Mouse (Mus musculus) left cerebral cortex, adult 8-10 months (tissue): ENCODE data around the gene Ak7. TPM values are rescaled to one million over a fixed set of nuclear protein-coding genes. Genes with fewer than 3 reads are reported as not detected.

Experiments
- DNase-seq, 2 experiments: peaks; one replicate each; pipeline ENCODE4 v3.0.0; 2022; ENCODE audit warnings: low spot score in 2 of 2
- total RNA-seq, 4 experiments: library from RNA; stranded (reverse); gene quantifications; 2 replicates each; pipeline ENCODE4 v1.2.4; 2022

Ak7 gene
- total RNA-seq, 4 experiments from 2014 or later: 0.81 to 2.0 (median 1.7) TPM

- DNase-seq: no peak
Measured at GRCm38 (mm10) chr12:105786113-105786512, 80.3 kb downstream of the Ak7 start.

GRCm38 (mm10) chr12:105787626-105788025, 81.8 kb downstream of the Ak7 start:
- DNase-seq: no peak

- DNase-seq: no peak
Measured at GRCm38 (mm10) chr12:105789885-105790284, 84.1 kb downstream of the Ak7 start.

GRCm38 (mm10) chr12:105794896-105795295, 89.1 kb downstream of the Ak7 start:
- no peak for DNase-seq

- no peak for DNase-seq
Measured at GRCm38 (mm10) chr12:105798001-105798400, 92.2 kb downstream of the Ak7 start.

- DNase-seq: no peak
Measured at GRCm38 (mm10) chr12:105805790-105806189, 100.0 kb downstream of the Ak7 start.

- no peak for DNase-seq
Measured at GRCm38 (mm10) chr12:105806205-105806604, 100.4 kb downstream of the Ak7 start.

GRCm38 (mm10) chr12:105807416-105807815, 101.6 kb downstream of the Ak7 start:
- no peak for DNase-seq

GRCm38 (mm10) chr12:105808945-105809344, 103.2 kb downstream of the Ak7 start:
- DNase-seq: no peak

- DNase-seq: no peak
Measured at GRCm38 (mm10) chr12:105810608-105811007, 104.8 kb downstream of the Ak7 start.

- DNase-seq: no peak
Measured at GRCm38 (mm10) chr12:105813957-105814356, 108.2 kb downstream of the Ak7 start.

GRCm38 (mm10) chr12:105823472-105823871, 117.7 kb downstream of the Ak7 start:
- no peak for DNase-seq

GRCm38 (mm10) chr12:105824743-105825142, 119.0 kb downstream of the Ak7 start:
- no peak for DNase-seq

- DNase-seq: no peak
Measured at GRCm38 (mm10) chr12:105825266-105825665, 119.5 kb downstream of the Ak7 start.

Other genes with a start within 250 kb of the Ak7 start
- 1 to 10 TPM in 3 of 4 experiments, under 1 TPM in 1; 0.68 to 1.2 (median 1.2) TPM for gene Bdkrb2, start 142.8 kb upstream of the Ak7 start, total RNA-seq
- gene Bdkrb1, start 102.9 kb upstream of the Ak7 start, total RNA-seq: not detected
- gene Gskip, start 21.1 kb upstream of the Ak7 start, total RNA-seq: 10 to 100 TPM; 23.6 to 26.4 (median 25.4) TPM
- gene Atg2b, start 20.8 kb upstream of the Ak7 start, total RNA-seq: 10 to 100 TPM; 45.6 to 50.2 (median 48.0) TPM
- 100 to 1,000 TPM; 117 to 139 (median 131) TPM for gene Papola, start 78.7 kb downstream of the Ak7 start, total RNA-seq